Mouse (Mus musculus) thymus, adult 2 months (tissue): ENCODE data around the gene Tada1.

Experiments used
- CTCF ChIP-seq: fragments of 200-500 bp; IDR thresholded peaks from 2 replicates; pipeline ENCODE4 v1.5.1; 2012; ENCODE audit warnings: mild to moderate bottlenecking, control low read depth, low read length, moderate library complexity, borderline replicate concordance; ENCODE audit not compliant: control insufficient read depth, poor library complexity, insufficient read depth; ENCODE audit errors: extremely low read depth
- POLR2A ChIP-seq: fragments of 200-500 bp; IDR thresholded peaks from 2 replicates; pipeline ENCODE4 v1.6.1; 2012; ENCODE audit warnings: mild to moderate bottlenecking, low read length, control low read depth, moderate library complexity; ENCODE audit not compliant: control insufficient read depth, poor library complexity, insufficient read depth; ENCODE audit errors: extremely low read depth

- TF ChIP-seq POLR2A (no peak), CTCF (no peak)
These were observed 48.1 kb upstream of the Tada1 start for GRCm38 (mm10) chr1:166330752-166331151.
